Mouse (Mus musculus) megakaryocyte progenitor cell, adult 5-6 weeks (primary cell): ENCODE results near the gene Surf1. TPM values are rescaled to one million over a fixed set of nuclear protein-coding genes. Genes with fewer than 3 reads are reported as not detected.
A peak's percentile ranks its signal among the peaks of the same experiment; 100 is the strongest.

Experiments used
- ATAC-seq: replicated peaks from 2 replicates; pipeline ENCODE4 v1.8.0; 2016; ENCODE audit warnings: mild to moderate bottlenecking, moderate TSS enrichment, inconsistent platforms; ENCODE audit not compliant: poor library complexity
- total RNA-seq, 2 experiments: library from RNA; stranded (forward) in 1 of 2; stranded (reverse) in 1 of 2; fragments of 157-497, 149-512 nt in 1 of 2; fragments of 200-1000 nt in 1 of 2; gene quantifications; 2 replicates each; pipeline versions ENCODE4 v1.2.3 to v1.2.4; 2015 to 2017

Surf1 gene
- total RNA-seq, 2 experiments from 2014 or later = 72.3 to 73.5 TPM

DNA sequence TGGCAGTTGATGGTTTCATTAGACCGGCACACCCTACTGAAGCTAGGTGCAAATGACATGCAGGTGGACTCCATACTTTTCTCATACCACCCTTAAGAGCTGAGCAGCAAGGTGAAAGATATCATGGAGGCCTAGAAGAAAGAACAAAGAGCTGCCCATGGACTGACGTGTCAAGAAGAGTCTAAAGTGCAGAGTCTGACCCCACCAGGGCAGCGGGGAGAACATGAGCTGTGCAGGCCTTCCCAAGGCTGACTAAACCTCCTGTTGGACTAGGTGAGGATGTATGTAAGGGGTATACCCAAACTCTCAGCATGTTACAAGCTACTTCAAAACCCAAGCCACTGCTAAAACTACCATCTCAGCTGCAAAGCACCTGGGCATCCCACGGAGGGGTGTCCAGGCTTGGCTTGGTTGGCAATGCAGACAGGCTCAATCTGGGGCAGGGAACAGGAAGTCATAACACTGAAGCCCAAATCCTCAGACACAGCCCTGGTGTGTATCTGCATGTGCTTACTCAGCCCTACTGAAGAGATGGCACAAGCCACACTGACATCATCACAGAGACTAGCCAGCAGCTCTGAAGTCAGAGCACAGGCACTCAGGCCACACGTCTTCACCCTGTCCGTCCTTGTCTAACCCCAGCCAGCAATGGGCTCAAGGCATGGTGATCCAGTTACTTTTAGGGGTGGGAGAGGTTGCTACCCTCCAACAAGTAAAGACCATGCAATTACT lies 11.6 kb upstream of the Surf1 start:
- ATAC-seq = no peak

DNA sequence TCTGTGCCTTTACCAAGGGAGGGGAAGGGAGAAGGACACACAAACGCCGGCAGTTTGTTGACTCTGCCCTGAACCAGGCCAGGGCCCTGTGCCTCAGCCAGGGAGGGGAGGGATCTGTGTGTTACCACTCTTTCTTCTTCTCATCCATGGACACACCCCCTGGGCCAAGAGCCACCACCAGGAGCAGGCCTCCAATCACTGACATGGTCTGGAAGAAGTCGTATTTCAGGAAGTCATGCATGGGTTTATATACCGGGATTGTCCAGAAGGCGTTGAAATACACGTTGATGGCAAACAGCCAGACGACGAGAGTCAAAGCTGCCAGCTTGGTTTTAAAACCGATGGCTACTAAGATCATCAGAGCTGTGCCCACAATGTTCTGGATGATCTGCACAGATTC lies 5.5 kb upstream of the Surf1 start:
- ATAC-seq = no peak

DNA sequence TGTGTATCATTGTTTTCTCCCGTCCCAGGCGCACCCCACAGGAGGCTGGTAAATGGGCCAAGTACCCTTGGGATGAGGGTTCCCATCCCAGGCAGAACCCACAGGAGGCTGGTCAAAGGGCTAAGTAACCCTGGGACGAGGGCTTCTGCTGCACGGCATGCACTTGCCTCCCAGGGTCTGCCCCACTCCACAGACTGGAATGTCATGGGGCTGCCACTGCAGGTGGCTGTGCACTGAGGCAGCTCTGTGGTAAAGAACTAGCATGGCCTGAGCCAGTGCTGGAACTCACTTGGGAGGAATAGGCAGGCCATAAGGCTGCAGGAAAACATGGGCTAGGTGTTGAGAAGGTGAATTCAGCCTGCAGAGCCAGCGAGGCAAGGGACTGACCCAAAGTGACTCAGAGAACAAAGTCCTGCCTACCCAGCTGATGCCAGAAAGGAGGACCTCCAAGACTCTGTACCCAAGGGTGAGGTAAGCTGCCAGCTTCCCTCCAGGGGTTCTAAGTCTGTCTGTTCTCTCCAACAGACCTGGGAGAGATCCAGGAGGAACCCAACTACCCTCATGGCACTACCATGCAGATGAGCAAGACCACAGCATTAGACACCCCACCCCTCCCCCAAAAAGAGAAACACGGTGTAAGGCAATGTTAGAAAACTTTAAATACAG lies 4.0 kb upstream of the Surf1 start:
- no peak for ATAC-seq

DNA sequence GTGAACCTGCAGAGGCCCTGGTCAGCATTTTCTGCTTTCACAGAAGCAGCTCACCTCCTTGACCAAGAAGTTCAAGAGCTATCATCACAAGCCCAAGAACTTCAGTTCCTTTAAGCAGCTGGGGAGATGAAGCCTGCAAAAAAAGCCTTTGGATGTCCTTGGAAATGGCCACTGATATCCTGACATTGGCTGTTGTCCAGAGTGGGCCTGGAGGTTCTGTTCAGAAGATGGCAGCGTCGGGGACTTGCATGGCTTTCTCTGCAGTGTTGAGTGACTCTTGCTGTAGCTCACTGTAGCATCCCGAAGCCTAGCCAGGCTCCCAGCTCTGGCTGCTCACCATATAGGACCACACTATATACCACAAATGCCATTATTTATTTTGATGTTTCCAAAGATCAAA lies 3.4 kb upstream of the Surf1 start:
- no peak for ATAC-seq

DNA sequence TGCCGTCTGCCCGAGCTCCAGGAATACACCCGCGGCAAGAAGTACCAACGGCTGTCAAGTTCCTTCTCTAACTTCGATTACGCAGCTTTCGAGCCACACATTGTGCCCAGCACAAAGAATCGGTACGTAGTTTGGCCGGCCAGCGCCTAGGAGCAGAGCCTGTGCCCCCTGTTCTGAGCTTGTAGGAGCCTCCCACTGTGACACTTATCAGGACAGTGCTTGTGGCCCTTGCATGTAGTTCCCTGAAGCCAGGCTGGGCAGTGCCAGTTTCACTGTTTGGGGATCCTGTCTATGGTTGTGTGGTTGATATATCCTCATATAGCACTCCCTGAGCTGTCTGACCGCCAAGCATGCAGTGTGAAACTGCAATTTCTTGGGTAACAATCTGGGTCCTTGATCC lies 408 bp upstream of the Surf1 start:
- ATAC-seq = peak; percentile 24

DNA sequence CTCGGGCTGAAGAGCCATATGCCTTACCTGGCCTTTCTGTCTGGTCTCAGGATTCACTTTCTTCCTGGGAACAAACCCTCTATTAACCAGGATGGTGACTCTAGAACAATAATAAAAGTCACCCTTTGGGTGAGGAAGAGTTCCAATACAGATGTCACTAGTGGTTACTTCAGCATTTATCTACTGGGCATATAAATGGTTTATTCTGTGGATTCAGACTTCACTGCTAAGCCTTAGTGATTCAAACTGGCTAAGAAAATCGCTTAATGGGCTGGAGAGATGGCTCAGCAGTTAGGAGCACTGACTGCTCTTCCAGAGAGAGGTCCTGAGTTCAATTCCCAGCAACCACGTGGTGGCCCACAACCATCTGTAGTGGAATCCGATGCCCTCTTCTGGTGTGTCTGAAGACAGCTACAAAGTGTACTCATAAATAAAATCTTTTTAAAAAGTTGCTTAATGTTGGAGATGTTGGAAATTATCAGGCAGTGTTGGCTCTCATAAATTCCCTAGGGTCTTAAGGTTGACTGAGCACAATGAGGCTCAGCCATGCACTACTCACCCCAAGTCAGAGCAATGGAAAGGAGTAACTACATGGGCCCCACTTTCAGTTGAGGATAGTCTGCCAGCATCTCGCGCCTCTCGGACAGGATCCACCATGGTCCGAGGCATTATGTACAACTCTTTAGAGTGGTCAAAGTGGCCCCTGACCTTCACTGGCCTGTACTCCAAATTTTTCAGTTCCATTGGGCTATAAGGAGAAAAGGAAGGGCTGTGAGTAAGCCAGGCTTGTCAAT lies 2.0 kb downstream of the Surf1 start:
- ATAC-seq = no peak

DNA sequence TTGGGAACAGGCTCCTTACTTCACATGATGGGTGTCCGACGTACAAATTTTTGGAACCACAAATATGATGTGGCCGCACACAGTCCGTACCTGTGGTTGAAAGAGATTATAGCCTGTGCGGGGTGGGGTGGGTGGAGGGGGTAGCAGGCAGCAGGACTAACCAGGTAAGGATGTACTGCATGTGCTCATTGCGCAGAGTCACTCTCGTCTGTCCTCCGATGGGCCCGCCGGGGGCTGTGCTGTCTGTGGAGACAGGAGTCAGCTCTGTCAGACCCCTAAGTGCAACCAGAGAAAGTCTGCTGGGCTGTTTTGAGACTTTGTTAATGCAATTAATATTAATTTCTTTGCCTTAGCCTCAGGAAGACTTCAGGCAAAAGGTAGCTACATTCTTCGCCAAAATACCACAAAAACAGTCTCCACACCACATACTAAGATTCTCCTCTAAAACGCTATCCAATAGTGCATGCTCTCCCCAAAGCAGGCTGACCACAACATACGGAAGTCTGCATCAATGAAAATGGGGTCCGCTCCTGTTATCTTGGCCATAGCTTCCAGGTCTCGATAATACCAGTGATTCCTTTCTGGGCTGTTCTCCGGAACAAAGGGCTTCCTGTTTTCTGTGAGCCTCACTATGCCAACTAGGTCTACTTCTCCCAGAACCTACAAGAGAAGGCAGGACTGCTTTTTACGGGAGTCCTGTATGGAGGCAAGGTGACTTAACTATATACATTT lies 2.7 kb downstream of the Surf1 start:
- no peak for ATAC-seq

DNA sequence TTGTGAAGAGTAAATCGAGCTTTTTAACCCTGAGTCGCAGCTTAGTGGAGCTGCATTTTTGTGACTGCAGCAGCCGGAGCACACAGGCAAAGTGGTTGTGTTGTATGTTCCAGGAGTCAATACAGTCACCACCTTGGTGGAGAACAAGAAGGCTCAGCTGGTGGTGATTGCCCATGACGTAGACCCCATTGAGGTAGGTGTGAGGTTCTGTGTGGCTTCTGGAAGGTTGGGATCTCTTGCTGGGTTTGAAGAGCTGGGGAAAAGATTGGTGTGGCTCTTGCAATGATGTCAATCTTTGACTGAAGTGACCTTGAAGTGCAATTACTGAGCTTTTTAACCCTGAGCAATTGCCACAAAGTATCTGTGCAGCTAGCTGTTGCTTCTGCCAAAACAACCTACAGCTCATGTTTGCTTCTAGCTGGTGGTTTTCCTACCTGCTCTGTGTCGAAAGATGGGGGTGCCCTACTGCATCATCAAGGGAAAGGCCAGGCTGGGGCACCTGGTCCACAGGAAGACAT lies 4.0 kb downstream of the Surf1 start:
- ATAC-seq = no peak

DNA sequence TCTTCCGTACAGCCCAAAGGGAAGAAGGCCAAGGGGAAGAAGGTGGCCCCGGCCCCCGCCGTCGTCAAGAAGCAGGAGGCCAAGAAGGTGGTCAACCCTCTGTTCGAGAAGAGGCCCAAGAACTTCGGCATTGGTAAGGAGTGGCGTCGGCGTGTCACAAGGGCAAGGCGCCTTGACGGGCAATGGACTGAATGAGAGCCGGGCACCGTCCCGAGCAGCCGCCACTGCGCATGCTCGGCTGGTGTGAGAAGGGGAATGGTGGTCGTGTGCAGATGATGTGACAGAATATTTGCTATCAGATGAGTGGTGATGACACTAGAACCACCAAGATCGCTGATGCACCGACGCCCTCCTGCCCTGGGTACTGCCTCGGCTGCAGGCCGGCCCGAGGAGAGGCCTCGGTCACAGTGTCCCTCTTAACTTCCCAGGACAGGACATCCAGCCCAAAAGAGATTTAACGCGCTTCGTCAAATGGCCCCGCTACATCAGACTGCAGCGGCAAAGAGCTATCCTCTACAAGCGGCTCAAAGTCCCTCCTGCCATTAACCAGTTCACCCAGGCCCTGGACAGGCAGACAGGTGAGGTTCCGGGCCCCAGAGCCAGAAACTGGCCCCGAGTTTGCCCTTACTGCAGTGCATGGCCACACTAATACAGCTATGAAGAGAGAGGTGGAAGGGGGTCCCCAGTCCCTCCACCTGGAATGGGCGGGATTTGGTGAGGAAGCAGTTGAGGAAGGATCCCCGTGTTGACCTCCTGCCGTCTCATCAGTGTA lies 5.2 kb downstream of the Surf1 start:
- ATAC-seq = 0 out of 2 replicates have a peak, but pooled peaks have one; percentile 12

DNA sequence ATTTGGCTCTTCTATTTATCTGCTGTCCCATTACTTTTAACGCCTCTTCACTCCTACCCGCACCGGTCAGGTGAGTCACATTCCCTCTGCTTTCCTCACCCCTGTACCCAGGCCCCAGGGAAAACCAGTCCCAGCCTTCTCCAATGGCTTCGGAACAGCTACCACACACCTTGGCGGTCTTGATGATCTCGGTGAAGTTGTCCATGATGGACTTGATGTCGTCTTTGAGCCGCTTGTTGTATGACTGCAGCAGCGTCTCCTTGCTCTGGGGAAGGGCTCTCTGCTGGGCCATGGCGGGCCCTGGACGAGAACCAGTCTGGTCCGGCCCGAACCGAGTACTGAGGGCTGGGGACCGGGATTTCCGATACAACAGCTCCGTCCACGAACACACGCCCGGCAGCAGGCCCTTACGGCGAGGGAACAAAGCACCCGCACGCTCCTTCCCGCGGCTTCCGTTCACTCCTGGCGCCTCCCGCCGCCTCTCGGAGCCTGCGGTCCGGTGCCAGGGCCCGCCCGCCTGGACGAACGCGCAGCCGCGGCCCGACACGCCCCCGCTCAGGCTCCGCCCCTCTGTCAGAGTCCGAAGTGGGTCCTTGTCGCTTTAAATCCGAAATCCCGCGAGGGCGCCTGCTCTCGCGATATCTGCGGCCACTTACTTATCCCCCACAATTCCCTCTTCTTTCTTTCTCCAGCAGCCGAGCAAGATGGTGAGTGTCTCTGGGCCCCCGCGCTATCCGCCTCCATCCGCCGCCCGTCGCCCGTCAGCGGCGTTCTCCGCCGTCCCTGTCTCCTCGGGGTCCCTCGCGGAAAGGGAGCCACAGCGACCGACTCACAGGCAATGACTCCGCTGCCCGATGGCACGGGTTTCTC lies 6.0 kb downstream of the Surf1 start, which contains the start of the genes Med22 and Rpl7a:
TSS of gene Med22 (minus strand) at position 554 of the 870 bp plus-strand sequence.
TSS of gene Rpl7a (plus strand) at position 641 of the 870 bp plus-strand sequence.
- peak; percentile 79 for ATAC-seq

DNA sequence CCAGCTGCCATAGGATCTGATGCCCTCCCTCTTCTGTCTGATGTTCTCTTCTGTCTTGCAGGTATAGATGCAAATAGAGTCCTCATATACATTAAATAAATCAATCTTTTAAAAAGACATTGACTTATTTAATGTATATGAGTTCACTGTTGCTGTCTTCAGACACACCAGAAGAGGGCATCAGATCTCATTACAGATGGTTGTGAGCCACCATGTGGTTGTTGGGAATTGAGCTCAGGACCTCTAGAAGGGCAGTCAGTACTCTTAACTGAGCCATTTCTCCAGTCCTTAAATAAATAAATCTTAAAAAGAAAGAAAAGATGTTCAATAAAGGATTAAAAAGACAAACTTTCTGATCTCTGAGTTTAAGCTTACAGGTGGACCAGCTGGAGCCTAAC lies 6.9 kb downstream of the Surf1 start:
- no peak for ATAC-seq

DNA sequence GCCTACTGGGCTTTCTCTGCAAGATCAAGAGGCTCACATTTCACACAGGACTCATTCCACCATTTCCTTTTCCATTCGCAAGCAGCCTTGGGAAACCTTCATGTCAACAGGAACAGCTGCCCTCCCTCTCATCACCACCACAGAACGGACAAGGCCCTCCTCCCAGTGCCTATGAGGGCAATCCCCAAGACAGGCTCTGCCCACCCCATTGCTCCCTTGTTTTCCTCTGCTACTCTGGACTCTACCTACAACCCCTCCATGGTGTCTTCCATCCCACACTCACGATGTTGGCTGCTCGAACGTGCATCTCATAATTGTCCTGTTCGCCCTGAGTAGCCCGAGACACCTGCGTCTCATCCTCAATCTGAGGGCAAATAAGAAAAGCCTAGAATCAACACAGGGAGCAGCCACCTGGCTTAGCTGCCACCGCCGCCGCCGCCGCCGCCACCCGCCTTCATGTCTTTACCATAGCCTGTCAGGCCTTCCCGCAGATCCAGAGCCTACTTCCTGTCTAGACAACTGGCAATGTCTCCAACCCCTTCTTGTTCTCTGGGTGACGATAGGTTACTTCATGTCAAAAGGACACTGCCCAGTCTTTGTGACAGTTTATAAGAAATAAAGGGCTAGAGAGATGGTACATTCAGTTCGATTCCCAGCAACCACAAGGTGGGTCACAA lies 7.5 kb downstream of the Surf1 start:
- ATAC-seq = no peak

DNA sequence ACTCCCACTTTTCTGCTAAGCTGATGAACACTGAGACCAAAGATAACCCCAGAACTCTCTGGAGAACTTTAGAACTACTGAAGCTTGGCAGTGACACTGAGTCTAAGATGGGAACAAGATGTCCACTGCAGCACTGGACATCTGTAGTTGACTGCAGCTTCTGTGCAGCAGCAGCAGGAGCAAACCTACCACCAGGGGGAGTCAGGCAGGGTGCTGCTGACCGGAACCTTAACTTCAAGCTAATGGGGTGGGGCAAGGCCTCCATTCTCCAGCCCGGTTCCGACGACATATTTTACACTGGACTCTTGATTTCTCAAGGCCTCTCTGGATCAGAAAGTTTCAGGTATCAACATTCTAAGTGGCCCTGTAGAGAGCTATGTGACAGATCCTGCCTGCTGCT lies 9.2 kb downstream of the Surf1 start:
- no peak for ATAC-seq

DNA sequence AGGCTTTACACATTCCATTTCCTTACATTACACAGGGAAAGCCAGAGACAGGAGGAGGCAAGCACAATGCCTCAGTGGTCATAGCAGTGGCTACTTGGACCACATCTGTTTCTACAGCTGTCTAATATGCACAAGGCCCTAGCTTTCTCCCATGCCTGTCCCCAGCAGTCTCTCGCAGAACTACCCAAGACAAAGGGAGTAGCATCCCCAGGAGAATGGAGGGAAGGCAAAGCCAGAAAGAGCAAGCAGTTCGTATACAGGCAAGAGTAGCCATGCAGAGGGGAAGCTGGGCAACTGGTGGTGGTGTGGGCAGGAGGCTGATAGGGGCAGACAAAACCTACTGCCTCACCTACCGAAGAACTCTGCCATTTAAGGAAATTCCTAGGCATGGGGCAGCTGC lies 9.9 kb downstream of the Surf1 start:
- ATAC-seq = no peak

DNA sequence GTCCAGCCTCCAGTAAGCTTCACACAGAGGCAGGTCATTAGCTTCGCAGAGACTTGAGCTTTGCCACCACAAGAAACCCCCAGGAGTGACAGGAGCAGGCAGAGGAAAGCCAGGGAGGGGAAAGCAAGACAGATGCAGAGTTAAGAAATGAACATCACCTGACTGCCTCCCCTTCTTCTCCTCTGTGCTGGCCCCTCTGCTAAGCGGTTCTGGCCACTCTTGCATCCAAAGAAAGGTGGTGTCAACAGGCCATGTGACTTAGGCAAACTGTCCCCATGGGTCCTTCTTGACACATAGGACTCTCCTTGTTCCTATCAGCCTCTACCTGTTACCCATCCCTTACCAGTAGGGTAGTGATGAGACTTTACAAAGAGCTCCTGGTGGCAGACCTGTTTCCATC lies 10.4 kb downstream of the Surf1 start:
- ATAC-seq = no peak

DNA sequence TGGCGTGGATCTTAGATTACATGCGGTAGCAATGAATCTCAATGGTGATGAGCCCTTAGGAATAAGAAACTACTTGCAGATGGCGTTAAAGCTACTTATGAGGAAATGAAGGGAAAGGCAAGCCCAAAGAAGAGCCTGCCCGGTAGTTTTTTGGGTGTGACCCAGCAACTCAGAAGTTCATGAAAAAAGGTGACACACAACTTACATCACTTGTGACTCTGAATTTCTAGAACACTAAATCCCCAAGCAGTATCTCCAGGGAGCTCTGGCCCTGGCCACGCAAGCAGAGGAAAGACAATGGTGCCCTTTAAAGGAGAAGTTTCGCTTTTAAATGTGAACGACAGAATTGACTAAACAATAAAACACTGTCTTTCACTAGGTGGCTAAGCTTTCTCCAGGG lies 13.0 kb downstream of the Surf1 start:
- ATAC-seq = no peak

DNA sequence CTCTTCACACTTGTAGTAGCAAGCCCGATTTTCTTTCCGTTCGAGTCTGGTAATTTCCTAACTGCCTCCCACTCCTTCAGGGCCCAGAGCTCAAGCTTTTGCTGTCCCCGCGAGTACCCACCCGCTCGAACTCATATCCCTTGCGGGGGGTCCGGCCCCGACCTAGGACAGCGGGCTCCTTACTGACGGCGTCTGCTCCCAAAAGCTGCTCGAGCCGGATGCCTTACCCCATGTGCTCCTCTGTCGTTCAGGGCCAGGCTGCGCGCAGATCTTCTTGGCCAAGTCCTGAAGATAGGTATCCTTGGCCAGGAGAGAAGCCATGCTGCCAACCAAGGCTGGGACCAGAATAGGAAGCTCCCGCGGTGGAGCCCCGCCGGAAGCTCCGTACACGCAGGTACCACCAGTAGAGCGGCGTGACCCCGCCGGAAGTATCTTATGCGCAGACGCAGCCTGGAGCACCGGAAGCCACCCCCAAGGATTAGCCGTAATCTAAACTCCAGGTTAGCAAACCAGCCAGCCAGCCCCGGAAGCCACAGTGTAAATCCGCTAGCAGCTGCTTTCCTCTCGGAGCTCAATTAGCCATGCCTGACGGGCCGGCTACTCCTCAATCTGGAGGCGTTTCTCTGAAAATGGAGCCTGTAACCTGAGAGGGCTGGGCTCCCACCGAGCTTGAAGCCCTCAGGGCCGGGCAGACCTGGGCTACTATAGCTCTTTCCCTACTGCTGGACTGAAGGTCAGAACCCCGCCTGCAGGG lies 13.7 kb downstream of the Surf1 start, which contains the start of gene Surf6:
TSS of gene Surf6 (minus strand) at position 413 of the 754 bp plus-strand sequence.
- peak; percentile 94 for ATAC-seq
